Mouse (Mus musculus) embryonic facial prominence, embryonic 11.5 days (tissue): ENCODE data around the gene Slc24a3. TPM values are rescaled to one million over a fixed set of nuclear protein-coding genes. Genes with fewer than 3 reads are reported as not detected.

Experiments used
- ATAC-seq: fragments of 200-750 bp; cut with Nextera tagmentation; replicated peaks from 2 replicates; pipeline ENCODE4 v1.8.0; 2017; ENCODE audit warnings: low read depth; ENCODE audit not compliant: insufficient number of reproducible peaks, low FRiP score, low TSS enrichment
- DNase-seq: peaks from one replicate; pipeline ENCODE4 v3.0.0-alpha.2; 2015; ENCODE audit warnings: low spot score
- H3K27ac ChIP-seq: fragments of 300-500 bp; sonication (generic); replicated peaks from 2 replicates; pipeline ENCODE4 v1.5.1; 2014; ENCODE audit warnings: mild to moderate bottlenecking, low read depth, low read length, control low read depth
- H3K27me3 ChIP-seq: fragments of 300-500 bp; sonication (generic); 2 replicates; pipeline ENCODE4 v1.6.1; 2014; ENCODE audit warnings: mild to moderate bottlenecking, low read length, moderate library complexity, mixed read lengths; ENCODE audit not compliant: control insufficient read depth, insufficient read depth
- H3K36me3 ChIP-seq: fragments of 300-500 bp; sonication (generic); replicated peaks from 2 replicates; pipeline ENCODE4 v1.6.1; 2014; ENCODE audit warnings: low read depth, mild to moderate bottlenecking, low read length, moderate library complexity, mixed read lengths; ENCODE audit not compliant: control insufficient read depth, insufficient read depth
- H3K4me1 ChIP-seq: fragments of 300-500 bp; sonication (generic); 2 replicates; pipeline ENCODE4 v1.6.1; 2014; ENCODE audit warnings: low read length, mixed read lengths; ENCODE audit not compliant: control insufficient read depth, insufficient read depth
- H3K4me2 ChIP-seq: fragments of 300-500 bp; sonication (generic); 2 replicates; pipeline ENCODE4 v1.6.1; 2014; ENCODE audit warnings: low read depth, mild to moderate bottlenecking, control low read depth, low read length, moderate library complexity
- H3K4me3 ChIP-seq: fragments of 300-500 bp; sonication (generic); 2 replicates; pipeline ENCODE4 v1.5.1; 2014; ENCODE audit warnings: low read depth, low read length, control low read depth
- H3K9ac ChIP-seq: fragments of 300-500 bp; sonication (generic); replicated peaks from 2 replicates; pipeline ENCODE4 v1.6.1; 2014; ENCODE audit warnings: mild to moderate bottlenecking, control low read depth, low read length
- H3K9me3 ChIP-seq: fragments of 300-500 bp; sonication (generic); replicated peaks from 2 replicates; pipeline ENCODE4 v1.6.1; 2016; ENCODE audit warnings: mild to moderate bottlenecking, low read length, inconsistent platforms, mixed read lengths; ENCODE audit not compliant: control insufficient read depth
- WGBS: fragments of 180-500 bp; shearing (Covaris S2); extraction: QIAGEN DNeasy Blood & Tissue Kit; methylation state at CpG from one replicate; pipeline ENCODE4 v1.1.7; 2014; 5-methylcytosine and 5-hydroxymethylcytosine counted together
- polyA plus RNA-seq: library from polyadenylated mRNA; unstranded; fragments of >200 nt; fragmentation: Nextera tagmentation; extraction: Ambion mirVana; gene quantifications from 2 replicates; pipeline ENCODE4 v1.2.1, GENCODE M21; 2014

Slc24a3 gene
- polyA plus RNA-seq, 1 experiment from 2014 or later: 0.67 TPM

DNA sequence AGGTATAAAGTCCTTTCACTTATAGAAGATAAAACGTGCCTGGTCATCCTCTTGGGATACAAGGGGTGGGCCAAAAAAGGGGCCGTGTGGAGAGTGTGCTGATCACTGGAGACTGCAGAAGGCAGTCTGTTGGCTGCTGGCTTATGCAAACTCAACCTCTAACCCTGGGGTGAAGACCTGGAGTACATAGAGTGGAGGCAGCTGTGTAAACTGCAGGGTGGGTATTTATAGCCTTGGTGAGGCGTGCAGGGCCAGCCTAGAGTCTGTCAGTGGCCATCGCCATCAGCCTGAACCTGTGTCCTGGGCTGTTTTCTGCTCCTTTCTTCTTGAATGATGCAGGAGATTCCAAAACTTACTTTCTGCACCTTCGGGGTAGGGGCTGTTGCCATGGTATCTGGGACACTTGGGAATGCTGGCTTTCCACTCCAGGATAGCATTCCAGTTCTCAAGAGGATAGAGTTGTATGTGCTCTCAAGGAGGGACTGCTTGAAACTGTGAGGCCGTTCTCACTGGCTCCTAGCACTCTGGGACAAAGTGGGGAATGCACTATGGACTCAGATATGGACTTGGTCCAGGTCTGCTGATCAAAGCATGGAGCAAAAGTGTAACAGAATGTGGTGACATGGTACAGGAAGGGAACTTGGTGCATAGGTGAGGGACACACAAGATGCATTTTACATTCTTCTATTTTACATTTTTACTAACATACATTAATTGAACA lies 65.4 kb downstream of the Slc24a3 start:
- Histone ChIP-seq H3K9ac (no peak overlapping the region), H3K4me1 (no peaks in the 10 kb centered on the region; the same call in 1 of the 2 replicates), H3K27ac (no peak overlapping the region), H3K4me3 (no peak overlapping the region), H3K4me2 (no peak overlapping the region), H3K9me3 (no peaks in the 10 kb centered on the region), H3K27me3 (no peaks in the 10 kb centered on the region), H3K36me3 (no peaks in the 10 kb centered on the region)
- WGBS: 33% methylated on average over 6 of the region's 6 CpGs
- peak; percentile 49 for DNase-seq
- ATAC-seq: no peak; the same call in 1 of the 2 replicates

DNA sequence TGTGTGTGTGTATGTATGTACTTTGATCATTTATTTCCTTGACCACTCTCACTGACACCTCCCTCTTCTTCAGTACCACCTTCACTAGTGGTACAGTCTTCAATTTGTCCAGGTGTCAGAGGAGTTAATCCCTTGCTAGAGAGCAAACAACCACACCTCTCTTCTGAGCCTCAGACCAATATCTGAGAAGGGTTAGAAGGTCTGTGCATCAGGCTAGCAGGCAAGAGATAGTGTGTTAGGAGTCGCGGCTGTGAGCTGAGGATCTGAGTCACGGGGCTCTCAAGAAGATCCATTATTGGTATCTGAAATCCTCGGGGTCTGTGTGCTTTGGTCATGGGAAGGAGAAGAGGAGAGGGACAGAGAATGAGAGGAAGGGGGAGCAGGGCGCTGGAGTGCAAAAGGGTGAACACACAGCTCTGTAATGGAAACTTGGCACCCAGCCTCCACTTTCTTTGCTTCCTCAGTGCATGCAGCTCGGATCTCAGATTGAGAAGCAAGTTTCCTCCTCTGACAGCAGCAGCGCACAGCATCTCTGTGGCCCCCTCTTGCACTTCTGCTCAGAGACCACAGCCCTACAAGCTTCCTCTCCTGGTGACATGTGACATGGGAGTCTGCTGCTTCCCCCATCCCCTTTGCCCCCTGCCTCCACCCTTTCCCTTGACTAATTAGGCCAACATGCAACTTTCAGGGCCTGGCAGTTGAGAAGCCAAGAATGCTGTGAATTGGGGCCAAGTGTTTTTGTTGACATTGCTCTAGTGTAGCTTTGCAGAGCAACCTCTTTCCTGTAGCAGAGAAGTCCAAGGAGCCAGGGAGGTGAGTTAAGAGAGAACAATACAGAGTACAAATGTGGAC lies 66.2 kb downstream of the Slc24a3 start:
- ATAC-seq (no peak), DNase-seq (no peak)
- Histone ChIP-seq H3K27ac (no peak overlapping the region), H3K9ac (no peak overlapping the region), H3K27me3 (no peaks in the 10 kb centered on the region), H3K4me1 (no peaks in the 10 kb centered on the region; the same call in 1 of the 2 replicates), H3K36me3 (no peaks in the 10 kb centered on the region), H3K4me3 (no peak overlapping the region), H3K9me3 (no peaks in the 10 kb centered on the region), H3K4me2 (no peak overlapping the region)
- 46% methylated on average over 7 of the region's 7 CpGs for WGBS

DNA sequence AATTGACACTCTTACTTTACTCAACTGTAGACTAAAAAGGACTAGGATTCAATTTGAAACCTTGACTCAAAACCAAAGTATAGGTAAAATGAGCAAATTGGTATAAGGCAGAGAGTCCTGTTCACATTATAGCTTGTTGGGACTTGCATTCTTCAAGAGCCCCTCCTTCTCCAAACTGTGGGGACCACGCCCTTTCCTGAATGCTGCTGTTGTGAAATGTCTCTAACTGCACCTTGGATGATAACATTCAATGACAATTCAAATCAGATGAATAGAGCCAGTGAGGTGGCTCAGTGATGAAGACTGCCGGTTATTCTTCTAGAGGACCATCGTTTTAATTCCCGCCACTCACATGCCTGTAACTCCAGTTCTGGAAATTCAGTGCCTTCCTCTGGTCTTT lies 78.8 kb downstream of the Slc24a3 start:
- Histone ChIP-seq H3K27me3 (no peaks in the 10 kb centered on the region), H3K36me3 (no peaks in the 10 kb centered on the region), H3K4me3 (no peak overlapping the region), H3K4me2 (no peak overlapping the region), H3K27ac (no peak overlapping the region), H3K9ac (no peak overlapping the region), H3K9me3 (no peaks in the 10 kb centered on the region), H3K4me1 (no peaks in the 10 kb centered on the region)
- no peak for DNase-seq
- ATAC-seq: no peak
- 90% methylated on average over 4 of the region's 4 CpGs for WGBS

DNA sequence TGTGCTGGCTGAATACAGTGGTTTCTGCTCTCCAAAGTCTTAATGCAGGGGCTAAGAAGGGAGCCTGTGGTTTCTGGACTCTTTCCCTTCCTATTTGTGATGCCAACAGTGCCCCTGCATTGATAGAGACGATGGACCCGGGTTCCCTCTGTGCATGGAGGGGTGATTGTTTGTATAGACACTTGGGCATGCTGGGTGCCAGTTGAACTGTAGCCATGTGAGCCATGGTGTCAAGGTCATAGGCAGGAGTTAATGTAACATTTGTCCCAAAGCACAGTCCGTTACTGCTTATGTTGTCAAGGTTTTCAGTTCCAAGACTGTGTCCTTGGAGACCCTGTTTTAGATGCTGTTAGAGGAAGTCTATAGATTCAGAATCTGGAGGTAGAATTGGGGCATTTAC lies 80.6 kb downstream of the Slc24a3 start:
- Histone ChIP-seq H3K4me1 (no peaks in the 10 kb centered on the region), H3K9me3 (no peaks in the 10 kb centered on the region), H3K9ac (no peak overlapping the region), H3K27me3 (no peaks in the 10 kb centered on the region), H3K36me3 (no peaks in the 10 kb centered on the region), H3K27ac (no peak overlapping the region), H3K4me2 (no peak overlapping the region), H3K4me3 (no peak overlapping the region)
- DNase-seq (no peak), ATAC-seq (no peak)
- WGBS: 90% methylated on average over 3 of the region's 3 CpGs

DNA sequence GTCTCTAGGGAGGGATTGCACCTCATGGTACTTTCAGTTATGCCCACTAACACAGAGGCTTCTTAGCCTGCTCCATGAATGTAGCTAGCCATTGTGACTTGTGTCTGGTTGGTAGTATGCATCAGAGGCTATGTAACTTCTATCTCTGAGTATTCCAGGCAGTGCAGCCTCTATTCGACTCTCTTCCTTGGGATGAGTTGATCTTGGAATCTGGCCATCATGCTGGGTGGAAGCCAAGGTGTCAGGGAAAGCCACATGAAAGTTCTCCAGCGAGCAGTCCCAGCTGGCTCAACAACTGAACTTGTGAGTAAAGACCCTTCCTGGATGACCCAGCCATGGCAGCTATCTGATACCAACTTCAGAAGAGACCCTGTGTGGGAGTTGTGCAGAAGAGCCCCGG lies 89.8 kb downstream of the Slc24a3 start:
- Histone ChIP-seq H3K27me3 (no peaks in the 10 kb centered on the region), H3K27ac (no peak overlapping the region), H3K4me2 (no peak overlapping the region), H3K9ac (no peak overlapping the region), H3K36me3 (no peaks in the 10 kb centered on the region), H3K4me3 (no peak overlapping the region), H3K4me1 (no peaks in the 10 kb centered on the region), H3K9me3 (no peaks in the 10 kb centered on the region)
- no peak for DNase-seq
- ATAC-seq: no peak
- 84% methylated on average over 3 of the region's 3 CpGs for WGBS

DNA sequence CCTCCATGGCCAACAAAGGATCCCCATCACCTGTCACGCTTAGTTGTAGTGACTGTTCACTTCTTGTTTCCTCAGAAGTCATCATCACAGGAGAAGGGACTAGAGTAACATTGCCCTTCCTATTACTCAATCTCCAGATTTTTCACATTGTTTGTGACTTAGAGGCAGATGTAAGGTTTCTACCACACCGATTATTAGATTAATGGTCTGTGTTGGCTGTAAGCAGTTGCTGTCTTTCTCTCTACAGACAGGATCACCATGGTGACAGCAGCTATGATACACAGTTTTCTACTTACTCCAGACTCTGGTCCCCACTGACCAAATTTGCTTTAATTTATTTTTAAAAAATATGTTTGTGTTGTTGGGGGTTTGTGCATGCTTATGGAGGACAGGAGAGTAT lies 90.3 kb downstream of the Slc24a3 start:
- H3K9me3 ChIP-seq: no peaks in the 10 kb centered on the region
- 89% methylated on average over 2 of the region's 2 CpGs for WGBS
- H3K27me3 ChIP-seq: no peaks in the 10 kb centered on the region
- ATAC-seq: no peak
- H3K27ac ChIP-seq: no peak overlapping the region
- no peak overlapping the region for H3K4me2 ChIP-seq
- H3K4me3 ChIP-seq: no peak overlapping the region
- H3K36me3 ChIP-seq: no peaks in the 10 kb centered on the region
- no peaks in the 10 kb centered on the region for H3K4me1 ChIP-seq
- no peak overlapping the region for H3K9ac ChIP-seq
- no peak for DNase-seq

DNA sequence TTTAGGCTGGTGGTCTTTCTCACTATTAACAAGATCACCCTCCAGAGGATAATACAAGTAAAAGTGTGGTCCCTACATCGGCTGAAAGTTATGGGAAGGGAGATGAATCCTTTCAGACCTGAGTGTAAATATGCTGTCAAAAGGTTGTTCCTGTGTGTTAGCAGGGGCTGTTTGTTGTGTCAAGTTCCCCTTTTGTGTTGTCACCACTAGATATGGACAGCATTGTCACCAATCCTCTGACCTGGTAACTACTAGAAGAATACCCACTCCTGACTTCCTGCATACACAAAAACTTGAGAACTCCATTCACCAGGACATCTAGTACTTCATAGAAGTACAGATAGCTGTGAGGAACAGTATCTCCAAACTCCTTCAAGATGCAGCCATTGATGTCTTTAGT lies 93.0 kb downstream of the Slc24a3 start:
- Histone ChIP-seq H3K9ac (no peak overlapping the region), H3K27ac (no peak overlapping the region), H3K4me1 (no peaks in the 10 kb centered on the region), H3K9me3 (no peaks in the 10 kb centered on the region), H3K27me3 (no peaks in the 10 kb centered on the region), H3K36me3 (no peaks in the 10 kb centered on the region), H3K4me3 (no peak overlapping the region), H3K4me2 (no peak overlapping the region)
- ATAC-seq (no peak), DNase-seq (no peak)
- 91% methylated on average over 1 of the region's 1 CpGs for whole genome bisulfite sequencing

DNA sequence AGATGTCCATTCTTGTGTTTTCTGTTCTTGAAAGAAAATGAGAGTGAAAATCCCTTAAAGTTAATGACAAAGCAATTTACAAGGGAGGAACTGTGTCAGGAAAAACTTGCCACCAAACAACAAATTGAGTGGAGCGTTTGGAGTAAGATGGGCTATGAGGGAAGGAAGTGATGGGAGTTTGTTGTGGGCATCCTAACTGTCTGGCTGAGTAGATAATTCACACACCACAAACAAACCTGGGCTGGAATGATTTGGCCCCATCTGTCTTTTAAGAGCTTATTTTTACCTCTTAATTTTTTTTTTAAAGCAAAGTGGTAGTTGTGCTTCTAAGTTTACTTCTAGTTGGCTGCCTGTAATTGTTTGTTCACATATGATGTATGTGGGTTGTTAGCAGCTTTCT lies 94.6 kb downstream of the Slc24a3 start:
- 69% methylated on average over 1 of the region's 1 CpGs for WGBS
- Histone ChIP-seq H3K9ac (no peak overlapping the region), H3K4me2 (no peak overlapping the region), H3K36me3 (no peaks in the 10 kb centered on the region), H3K4me1 (no peaks in the 10 kb centered on the region), H3K9me3 (no peaks in the 10 kb centered on the region), H3K27ac (no peak overlapping the region), H3K4me3 (no peak overlapping the region), H3K27me3 (no peaks in the 10 kb centered on the region)
- no peak for DNase-seq
- no peak for ATAC-seq
